Mouse (Mus musculus) bone marrow, adult 2 months (tissue): ENCODE data around the gene Mgat4b. TPM values are rescaled to one million over a fixed set of nuclear protein-coding genes. Genes with fewer than 3 reads are reported as not detected.
A peak's percentile ranks its signal among the peaks of the same experiment; 100 is the strongest.

Source experiments
- H3K27ac ChIP-seq: fragments of 200-500 bp; 2 replicates; pipeline ENCODE4 v1.5.1; 2012; ENCODE audit warnings: low read depth, mild to moderate bottlenecking, control low read depth, inconsistent platforms, low read length; ENCODE audit not compliant: control insufficient read depth, poor library complexity, insufficient read depth
- H3K4me1 ChIP-seq: fragments of 200-500 bp; 2 replicates; pipeline ENCODE4 v1.6.1; 2011; ENCODE audit warnings: low read length; ENCODE audit not compliant: control insufficient read depth, insufficient read depth
- H3K4me3 ChIP-seq: fragments of 200-500 bp; replicated peaks from 2 replicates; pipeline ENCODE3; 2011; ENCODE audit warnings: mild to moderate bottlenecking, low read depth, low read length, control low read depth; ENCODE audit not compliant: control insufficient read depth
- CTCF ChIP-seq: fragments of 200-500 bp; IDR thresholded peaks from 2 replicates; pipeline ENCODE4 v1.5.1; 2011; ENCODE audit warnings: low read length, control low read depth; ENCODE audit not compliant: control insufficient read depth, insufficient read depth
- POLR2A ChIP-seq: fragments of 200-500 bp; IDR thresholded peaks from 2 replicates; pipeline ENCODE4 v1.6.1; 2011; ENCODE audit warnings: low read depth, mild to moderate bottlenecking, control low read depth, low read length, borderline replicate concordance; ENCODE audit not compliant: control insufficient read depth
- WGBS: fragments of 180-500 bp; shearing (Covaris S2); methylation state at CpG from one replicate; pipeline ENCODE4 v1.1.7; 2018; 5-methylcytosine and 5-hydroxymethylcytosine counted together
- polyA plus RNA-seq: library from polyadenylated mRNA; stranded (reverse); fragments of >200 nt; gene quantifications from 2 replicates; pipeline ENCODE4 v1.2.4, GENCODE M21; 2011; ENCODE audit warnings: low replicate concordance; ENCODE audit not compliant: missing spikeins, insufficient read depth, insufficient read length

Gene Mgat4b
- polyA plus RNA-seq, 1 experiment: 20.7 TPM

- TF ChIP-seq POLR2A: no peak
- no peak for TF ChIP-seq CTCF
- Histone ChIP-seq H3K4me1 (peaks cover 1% of the 10 kb centered on the region; the same call in 1 of the 2 replicates), H3K27ac (no peak overlapping the region), H3K4me3 (no peak overlapping the region)
- 66% methylated on average over 5 of the region's 5 CpGs for WGBS
Observed at GRCm38 (mm10) chr11:50245269-50245668, 34.6 kb downstream of the Mgat4b start.

GRCm38 (mm10) chr11:50248473-50249171 lies 37.9 kb downstream of the Mgat4b start:
- H3K27ac ChIP-seq: no peak overlapping the region
- H3K4me3 ChIP-seq: no peak overlapping the region
- 81% methylated on average over 7 of the region's 7 CpGs for WGBS
- TF ChIP-seq CTCF (no peak), POLR2A (no peak)
- peaks cover 1% of the 10 kb centered on the region; the same call in 1 of the 2 replicates for H3K4me1 ChIP-seq

DNA sequence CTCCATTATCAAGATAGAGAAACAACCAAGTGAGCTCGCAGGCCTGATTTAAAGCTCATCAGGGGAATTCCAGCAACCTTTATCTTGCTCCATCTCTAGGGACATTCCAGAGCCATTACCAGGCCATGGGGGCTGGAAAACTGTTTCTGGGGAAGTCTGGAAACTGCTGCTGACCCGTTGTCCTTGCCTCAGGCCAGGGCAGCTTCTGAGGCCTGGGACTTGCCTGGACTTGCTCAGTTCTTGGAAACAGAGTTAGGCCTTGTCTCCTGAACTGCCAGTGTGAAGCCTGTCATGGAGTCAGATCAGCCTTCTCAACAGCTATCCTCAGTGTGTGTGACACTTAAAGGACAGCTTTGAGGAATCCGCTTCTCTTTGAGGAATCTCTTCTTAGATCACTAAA lies 41.5 kb downstream of the Mgat4b start:
- TF ChIP-seq CTCF (no peak), POLR2A (no peak)
- H3K4me1 ChIP-seq: no peaks in the 10 kb centered on the region; the same call in 1 of the 2 replicates
- 77% methylated on average over 3 of the region's 3 CpGs for WGBS
- H3K27ac ChIP-seq: no peak overlapping the region; the same call in 1 of the 2 replicates
- no peak overlapping the region for H3K4me3 ChIP-seq

- Histone ChIP-seq H3K27ac (no peak overlapping the region), H3K4me3 (no peak overlapping the region), H3K4me1 (no peaks in the 10 kb centered on the region; the same call in 1 of the 2 replicates)
- TF ChIP-seq POLR2A: no peak
- 76% methylated on average over 11 of the region's 11 CpGs for WGBS
Observed at GRCm38 (mm10) chr11:50252684-50253265, 42.1 kb downstream of the Mgat4b start.

GRCm38 (mm10) chr11:50253393-50253792 lies 42.7 kb downstream of the Mgat4b start:
- no peaks in the 10 kb centered on the region; the same call in 1 of the 2 replicates for H3K4me1 ChIP-seq
- no peak overlapping the region for H3K27ac ChIP-seq
- no peak overlapping the region for H3K4me3 ChIP-seq
- TF ChIP-seq POLR2A (no peak), CTCF (no peak)
- 89% methylated on average over 1 of the region's 1 CpGs for WGBS

DNA sequence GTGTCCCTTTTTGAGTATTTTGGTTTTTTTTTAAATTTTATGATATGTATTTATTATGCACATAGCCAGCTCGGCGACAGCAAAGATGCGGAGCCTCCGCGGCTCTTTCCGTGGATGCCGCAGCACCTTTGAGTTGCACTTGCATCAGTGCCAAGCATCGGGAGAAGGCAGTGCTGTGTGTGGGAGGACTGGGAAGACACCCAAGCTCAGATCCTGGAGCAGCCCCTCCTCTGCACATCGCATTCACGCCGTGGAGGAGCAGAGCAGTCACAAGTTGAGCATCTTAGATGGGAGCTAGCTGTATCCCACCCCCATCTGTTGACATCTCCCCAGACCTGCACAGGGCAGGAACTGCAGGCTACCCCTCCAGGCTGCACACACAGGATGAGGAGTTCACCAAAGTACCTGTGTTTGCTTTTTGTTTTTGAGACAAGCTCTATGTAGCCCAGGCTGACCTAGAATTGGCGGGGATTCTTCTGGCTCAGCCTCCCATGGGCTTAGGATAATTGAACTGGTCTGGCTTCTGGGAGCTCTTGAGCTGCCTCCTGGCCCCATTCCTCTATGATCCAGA lies 43.4 kb downstream of the Mgat4b start:
- no peak overlapping the region for H3K27ac ChIP-seq
- TF ChIP-seq CTCF (no peak), POLR2A (no peak)
- WGBS: 91% methylated on average over 12 of the region's 12 CpGs

DNA sequence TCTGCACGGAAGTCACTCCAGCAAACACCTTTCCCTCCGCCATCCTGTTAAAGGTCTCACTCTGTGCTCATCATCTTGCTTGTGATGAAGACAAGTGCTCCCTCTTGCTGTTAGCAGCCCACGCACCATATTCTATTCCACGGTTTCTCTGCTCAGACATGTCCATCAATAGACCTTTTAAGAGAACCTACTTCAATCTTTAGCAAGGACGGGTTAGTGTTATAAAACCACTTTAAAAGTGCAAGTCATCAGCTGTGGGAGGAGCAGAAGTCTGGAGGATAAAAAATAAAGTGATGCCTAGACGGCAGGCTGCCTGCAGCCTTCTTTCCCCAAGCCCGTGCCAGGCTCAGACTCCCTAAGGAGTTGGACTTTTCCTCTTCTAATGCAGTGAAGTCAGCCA lies 45.9 kb downstream of the Mgat4b start:
- WGBS: 30% methylated on average over 7 of the region's 7 CpGs

More for the DNA sequence above, 43.4 kb downstream of the Mgat4b start:
- H3K4me1 ChIP-seq: no peaks in the 10 kb centered on the region; the same call in 1 of the 2 replicates
- no peak overlapping the region for H3K4me3 ChIP-seq

DNA sequence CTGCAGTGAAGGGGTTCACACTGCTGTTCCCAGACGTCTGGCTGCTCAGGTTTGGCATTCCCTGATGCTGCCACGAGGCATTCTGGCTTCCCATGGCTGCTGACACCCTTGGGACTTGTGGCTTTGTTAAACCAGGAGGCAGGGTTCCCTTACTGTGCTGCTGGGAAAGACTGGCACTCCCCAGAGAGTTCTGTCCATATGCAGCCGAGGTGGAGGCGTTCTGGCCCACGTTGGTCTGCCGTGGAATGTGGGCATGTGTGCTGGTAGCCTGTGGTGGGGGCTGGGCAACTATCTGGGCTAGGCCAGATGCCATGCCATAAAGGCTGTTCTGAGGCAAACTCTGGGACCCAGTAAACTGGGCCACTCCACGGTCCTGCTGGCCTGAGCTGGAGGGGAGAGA lies 47.6 kb downstream of the Mgat4b start:
- H3K27ac ChIP-seq: no peak overlapping the region
- no peaks in the 10 kb centered on the region for H3K4me1 ChIP-seq
- no peak for TF ChIP-seq CTCF
- TF ChIP-seq POLR2A: no peak
- WGBS: 86% methylated on average over 7 of the region's 7 CpGs
- H3K4me3 ChIP-seq: no peak overlapping the region

More for the DNA sequence above, 45.9 kb downstream of the Mgat4b start:
- TF ChIP-seq POLR2A: no peak
- TF ChIP-seq CTCF: no peak
- Histone ChIP-seq H3K4me1 (no peaks in the 10 kb centered on the region), H3K4me3 (no peak overlapping the region), H3K27ac (no peak overlapping the region)

- H3K4me3 ChIP-seq: no peak overlapping the region
- no peaks in the 10 kb centered on the region for H3K4me1 ChIP-seq
- WGBS: 51% methylated on average over 4 of the region's 4 CpGs
Observed at GRCm38 (mm10) chr11:50262020-50262419, 51.3 kb downstream of the Mgat4b start.

More at GRCm38 (mm10) chr11:50262020-50262419, 51.3 kb downstream of the Mgat4b start:
- TF ChIP-seq POLR2A (no peak), CTCF (peak; percentile 58)
- no peak overlapping the region for H3K27ac ChIP-seq
